Mouse (Mus musculus) MEL (cell line): ENCODE measurements around the gene Xrcc1. TPM values are rescaled to one million over a fixed set of nuclear protein-coding genes. Genes with fewer than 3 reads are reported as not detected.
A peak's percentile ranks its signal among the peaks of the same experiment; 100 is the strongest.

Experiments
- DNase-seq: peaks from one replicate; pipeline ENCODE4 v3.0.0; 2011; ENCODE audit warnings: low read depth, low spot score
- H3K27ac ChIP-seq: 2 replicates; pipeline ENCODE4 v1.5.1; 2012; ENCODE audit warnings: low read depth, mild to moderate bottlenecking, control low read depth, low read length, moderate library complexity; ENCODE audit not compliant: control insufficient read depth
- H3K27me3 ChIP-seq, 2 experiments: fragments of 150-350 bp in 1 of 2; sonication (generic) in 1 of 2; 2 replicates each; pipeline ENCODE4 v1.6.1; 2012; ENCODE audit warnings: low read length in 2 of 2, mild to moderate bottlenecking in 2 of 2, improper control_type of control experiment in 1 of 2, moderate library complexity in 1 of 2; ENCODE audit not compliant: insufficient read depth in 2 of 2, control insufficient read depth in 1 of 2
- H3K36me3 ChIP-seq, 2 experiments: 2 replicates each; pipeline ENCODE4 v1.6.1; 2012 to 2014; ENCODE audit warnings: low read length in 2 of 2, improper control_type of control experiment in 1 of 2, inconsistent platforms in 1 of 2, mild to moderate bottlenecking in 1 of 2; ENCODE audit not compliant: insufficient read depth in 2 of 2, control insufficient read depth in 1 of 2
- H3K4me1 ChIP-seq, 2 experiments: fragments of 150-350 bp in 1 of 2; sonication (generic) in 1 of 2; 2 replicates each; pipeline ENCODE4 v1.6.1; 2012; ENCODE audit warnings: low read length in 2 of 2, improper control_type of control experiment in 1 of 2, mild to moderate bottlenecking in 1 of 2; ENCODE audit not compliant: insufficient read depth in 2 of 2, control insufficient read depth in 1 of 2
- H3K4me3 ChIP-seq, 2 experiments: fragments of 150-350 bp in 1 of 2; sonication (generic) in 1 of 2; 2 replicates each; pipeline ENCODE4 v1.5.1; 2012; ENCODE audit warnings: low read depth in 2 of 2, low read length in 2 of 2, mild to moderate bottlenecking in 2 of 2, moderate library complexity in 2 of 2, control low read depth in 1 of 2, improper control_type of control experiment in 1 of 2; ENCODE audit not compliant: control insufficient read depth in 1 of 2, insufficient read depth in 1 of 2
- H3K79me2 ChIP-seq: 2 replicates; pipeline ENCODE4 v1.6.1; 2012; ENCODE audit warnings: mild to moderate bottlenecking, low read length, moderate library complexity; ENCODE audit not compliant: control insufficient read depth, poor library complexity, insufficient read depth
- H3K9ac ChIP-seq: 2 replicates; pipeline ENCODE4 v1.6.1; 2012; ENCODE audit warnings: low read depth, mild to moderate bottlenecking, control low read depth, low read length, moderate library complexity; ENCODE audit not compliant: control insufficient read depth, poor library complexity, severe bottlenecking
- H3K9me3 ChIP-seq: fragments of 150-350 bp; sonication (generic); replicated peaks from 2 replicates; pipeline ENCODE4 v1.6.1; 2012; ENCODE audit warnings: mild to moderate bottlenecking, low read length, improper control_type of control experiment, moderate library complexity; ENCODE audit not compliant: insufficient read depth
- BHLHE40 ChIP-seq: IDR thresholded peaks from 2 replicates; pipeline ENCODE4 v1.6.1; 2012; ENCODE audit warnings: low read depth, mild to moderate bottlenecking, inconsistent platforms, low read length, improper control_type of control experiment, borderline replicate concordance
- CHD1 ChIP-seq: IDR thresholded peaks from 2 replicates; pipeline ENCODE4 v1.6.1; 2012; ENCODE audit warnings: low read depth, mild to moderate bottlenecking, inconsistent platforms, low read length, improper control_type of control experiment
- CTCF ChIP-seq, 3 experiments: IDR thresholded peaks in 2 of 3; conservative IDR thresholded peaks in 1 of 3; 2 replicates each; pipeline ENCODE4 v1.5.1; 2011 to 2012; ENCODE audit warnings: low read length in 3 of 3, low read depth in 2 of 3, mild to moderate bottlenecking in 2 of 3, improper control_type of control experiment in 1 of 3, inconsistent platforms in 1 of 3, mixed read lengths in 1 of 3, moderate library complexity in 1 of 3; ENCODE audit not compliant: control insufficient read depth in 1 of 3, insufficient read depth in 1 of 3, poor library complexity in 1 of 3, severe bottlenecking in 1 of 3
- E2F4 ChIP-seq: IDR thresholded peaks from 2 replicates; pipeline ENCODE4 v1.6.1; 2011; ENCODE audit warnings: low read depth, low read length, improper control_type of control experiment, borderline replicate concordance
- ELF1 ChIP-seq: IDR thresholded peaks from 2 replicates; pipeline ENCODE4 v1.6.1; 2014; ENCODE audit warnings: low read depth, mild to moderate bottlenecking, inconsistent platforms, low read length, improper control_type of control experiment, moderate library complexity
- EP300 ChIP-seq, 2 experiments: IDR thresholded peaks; 2 replicates each; pipeline ENCODE4 v1.6.1; 2011; ENCODE audit warnings: improper control_type of control experiment in 2 of 2, low read length in 2 of 2, low read depth in 1 of 2, mild to moderate bottlenecking in 1 of 2
- ETS1 ChIP-seq: IDR thresholded peaks from 2 replicates; pipeline ENCODE4 v1.6.1; 2012; ENCODE audit warnings: low read depth, mild to moderate bottlenecking, inconsistent platforms, low read length, improper control_type of control experiment, moderate library complexity
- GABPA ChIP-seq: IDR thresholded peaks from 2 replicates; pipeline ENCODE4 v1.6.1; 2012; ENCODE audit warnings: low read depth, mild to moderate bottlenecking, inconsistent platforms, low read length, improper control_type of control experiment, moderate library complexity
- GATA1 ChIP-seq: IDR thresholded peaks from 2 replicates; pipeline ENCODE4 v1.6.1; 2011; ENCODE audit warnings: low read depth, low read length, improper control_type of control experiment
- HCFC1 ChIP-seq: IDR thresholded peaks from 2 replicates; pipeline ENCODE4 v1.6.1; 2012; ENCODE audit warnings: low read depth, mild to moderate bottlenecking, inconsistent platforms, low read length, improper control_type of control experiment, moderate library complexity
- JUND ChIP-seq: IDR thresholded peaks from 2 replicates; pipeline ENCODE4 v1.6.1; 2011; ENCODE audit warnings: low read depth, mild to moderate bottlenecking, improper control_type of control experiment, low read length
- KAT2A ChIP-seq: conservative IDR thresholded peaks from 2 replicates; pipeline ENCODE4 v1.6.1; 2012; ENCODE audit warnings: low read depth, low read length, improper control_type of control experiment, inconsistent platforms
- MAFK ChIP-seq: IDR thresholded peaks from 2 replicates; pipeline ENCODE4 v1.6.1; 2011; ENCODE audit warnings: low read depth, mild to moderate bottlenecking, low read length, improper control_type of control experiment, borderline replicate concordance
- MAX ChIP-seq: IDR thresholded peaks from 2 replicates; pipeline ENCODE4 v1.6.1; 2011; ENCODE audit warnings: low read length, improper control_type of control experiment
- MEF2A ChIP-seq: IDR thresholded peaks from 2 replicates; pipeline ENCODE4 v1.6.1; 2014; ENCODE audit warnings: low read depth, mild to moderate bottlenecking, inconsistent platforms, low read length, improper control_type of control experiment; ENCODE audit not compliant: poor library complexity, insufficient replicate concordance, severe bottlenecking; ENCODE audit errors: extremely low read depth
- MXI1 ChIP-seq: IDR thresholded peaks from 2 replicates; pipeline ENCODE4 v1.6.1; 2011; ENCODE audit warnings: mild to moderate bottlenecking, low read depth, low read length, improper control_type of control experiment
- MYB ChIP-seq: IDR thresholded peaks from 2 replicates; pipeline ENCODE4 v1.6.1; 2011; ENCODE audit warnings: mild to moderate bottlenecking, low read depth, low read length, improper control_type of control experiment
- NELFE ChIP-seq: IDR thresholded peaks from 2 replicates; pipeline ENCODE4 v1.6.1; 2011; ENCODE audit warnings: low read depth, low read length, improper control_type of control experiment
- NRF1 ChIP-seq: IDR thresholded peaks from 2 replicates; pipeline ENCODE4 v1.6.1; 2014; ENCODE audit warnings: low read depth, mild to moderate bottlenecking, inconsistent platforms, low read length, improper control_type of control experiment, moderate library complexity; ENCODE audit not compliant: poor library complexity, insufficient read depth, severe bottlenecking
- POLR2A ChIP-seq, 2 experiments: IDR thresholded peaks; 2 replicates each; pipeline ENCODE4 v1.6.1; 2011 to 2012; ENCODE audit warnings: low read length in 2 of 2, mild to moderate bottlenecking in 2 of 2, control low read depth in 1 of 2, improper control_type of control experiment in 1 of 2, low read depth in 1 of 2, moderate library complexity in 1 of 2; ENCODE audit not compliant: control insufficient read depth in 1 of 2, insufficient read depth in 1 of 2, poor library complexity in 1 of 2
- POLR2AphosphoS2 ChIP-seq: IDR thresholded peaks from 2 replicates; pipeline ENCODE4 v1.6.1; 2011; ENCODE audit warnings: low read length, improper control_type of control experiment
- POLR2AphosphoS5 ChIP-seq: IDR thresholded peaks from 2 replicates; pipeline ENCODE4 v1.6.1; 2012; ENCODE audit warnings: low read depth, borderline replicate concordance, mild to moderate bottlenecking, inconsistent platforms, low read length, moderate library complexity, mixed read lengths
- RAD21 ChIP-seq: IDR thresholded peaks from 2 replicates; pipeline ENCODE4 v1.6.1; 2011; ENCODE audit warnings: mild to moderate bottlenecking, low read depth, low read length, improper control_type of control experiment
- RCOR1 ChIP-seq: IDR thresholded peaks from 2 replicates; pipeline ENCODE4 v1.6.1; 2012; ENCODE audit warnings: low read depth, mild to moderate bottlenecking, inconsistent platforms, low read length, improper control_type of control experiment
- SIN3A ChIP-seq: IDR thresholded peaks from 2 replicates; pipeline ENCODE4 v1.6.1; 2012; ENCODE audit warnings: low read length, improper control_type of control experiment, inconsistent platforms
- SMC3 ChIP-seq: IDR thresholded peaks from 2 replicates; pipeline ENCODE4 v1.6.1; 2011; ENCODE audit warnings: low read depth, low read length, improper control_type of control experiment
- TAL1 ChIP-seq: IDR thresholded peaks from 2 replicates; pipeline ENCODE4 v1.6.1; 2012; ENCODE audit warnings: mild to moderate bottlenecking, inconsistent platforms, low read length, moderate library complexity, mixed read lengths
- TBP ChIP-seq: IDR thresholded peaks from 2 replicates; pipeline ENCODE4 v1.8.0; 2011; ENCODE audit warnings: low read depth, low read length, improper control_type of control experiment
- TCF12 ChIP-seq: IDR thresholded peaks from 2 replicates; pipeline ENCODE4 v1.6.1; 2014; ENCODE audit warnings: low read depth, mild to moderate bottlenecking, inconsistent platforms, low read length, improper control_type of control experiment, moderate library complexity
- UBTF ChIP-seq: IDR thresholded peaks from 2 replicates; pipeline ENCODE4 v1.6.1; 2012; ENCODE audit warnings: low read depth, mild to moderate bottlenecking, inconsistent platforms, low read length, improper control_type of control experiment, moderate library complexity, borderline replicate concordance; ENCODE audit not compliant: insufficient read depth
- USF2 ChIP-seq, 2 experiments: IDR thresholded peaks; 2 replicates each; pipeline ENCODE4 v1.6.1; 2011 to 2012; ENCODE audit warnings: improper control_type of control experiment in 2 of 2, low read length in 2 of 2, borderline replicate concordance in 1 of 2, inconsistent platforms in 1 of 2, low read depth in 1 of 2, mild to moderate bottlenecking in 1 of 2; ENCODE audit not compliant: insufficient read depth in 1 of 2
- ZC3H11A ChIP-seq: IDR thresholded peaks from 2 replicates; pipeline ENCODE4 v1.6.1; 2012; ENCODE audit warnings: low read depth, mild to moderate bottlenecking, inconsistent platforms, low read length, improper control_type of control experiment
- ZMIZ1 ChIP-seq: IDR thresholded peaks from 2 replicates; pipeline ENCODE4 v1.6.1; 2012; ENCODE audit warnings: low read depth, mild to moderate bottlenecking, inconsistent platforms, low read length, improper control_type of control experiment, moderate library complexity
- ZNF384 ChIP-seq: IDR thresholded peaks from 2 replicates; pipeline ENCODE4 v1.6.1; 2012; ENCODE audit warnings: low read depth, mild to moderate bottlenecking, inconsistent platforms, low read length, improper control_type of control experiment
- polyA plus RNA-seq, 2 experiments: library from polyadenylated mRNA; stranded (reverse) in 1 of 2; unstranded in 1 of 2; fragments of >175 nt in 1 of 2; fragments of >200 nt in 1 of 2; gene quantifications; 2 replicates each; pipeline versions ENCODE4 v1.2.1 to v1.2.4; 2012; ENCODE audit warnings: low replicate concordance in 2 of 2, low read depth in 1 of 2; ENCODE audit not compliant: insufficient read length in 2 of 2, insufficient read depth in 1 of 2, missing spikeins in 1 of 2
- total RNA-seq: library from RNA; depleted of rRNA; stranded (reverse); fragments of 300-350 nt; gene quantifications from 2 replicates; pipeline ENCODE4 v1.2.3, GENCODE M21; 2012

The Xrcc1 gene
- total and polyA plus RNA-seq, 3 experiments = 97.4 to 574 (median 101) TPM

DNA sequence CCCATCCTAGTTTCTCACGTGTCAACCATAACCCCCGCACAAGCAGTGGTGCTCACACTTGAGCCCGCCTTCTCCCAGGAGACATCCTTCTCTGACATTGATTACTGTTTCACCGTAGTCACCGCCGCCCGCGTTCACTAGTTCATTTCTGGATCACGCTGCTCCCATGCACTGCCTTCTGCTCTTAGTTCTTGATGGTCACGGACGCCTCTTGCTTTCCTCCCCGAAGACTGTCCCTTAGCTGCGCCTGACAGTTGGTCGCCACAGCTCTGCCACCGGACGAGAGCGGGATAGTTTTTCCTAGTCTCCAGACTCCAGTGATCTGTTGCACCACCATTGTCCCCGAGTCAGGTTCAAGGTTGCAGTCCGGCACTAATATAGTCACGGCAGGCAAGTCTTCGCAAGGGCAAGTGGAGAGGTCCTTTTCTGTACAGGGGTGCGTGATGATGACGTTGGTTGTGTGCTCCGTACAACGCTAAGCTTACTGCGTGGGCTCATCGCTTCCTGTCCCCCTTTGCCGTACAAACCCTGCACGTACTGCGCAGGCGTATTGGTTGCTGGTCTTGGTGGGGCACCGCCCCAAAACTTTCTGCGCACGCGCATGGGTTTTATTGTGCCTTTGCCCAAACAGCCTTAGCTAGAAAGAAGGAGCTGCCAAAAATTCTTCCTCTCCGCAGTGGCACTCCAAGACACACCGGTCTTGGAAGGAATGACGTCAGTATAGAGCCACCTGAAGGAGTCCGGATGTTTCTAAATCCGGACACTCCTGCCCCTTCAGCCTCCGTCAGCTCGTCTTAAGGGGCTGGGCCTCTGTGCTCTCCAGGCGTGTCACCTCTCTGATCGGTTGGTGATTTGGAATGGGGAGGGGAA, 15.8 kb upstream of the Xrcc1 start, which contains the start of gene Irgq:
Irgq (plus strand) TSS at position 628 of the 870 bp plus-strand sequence.
- Histone ChIP-seq H3K9ac (peak within 1 kb of the TSS; percentile 80), H3K9me3 (no peaks in the 10 kb centered on the region), H3K36me3 (peaks cover 0 to 14% of the 10 kb centered on the region in 2 experiments; a peak in 2 of 4 replicates), H3K4me3 (peak within 1 kb of the TSS; percentile 78 to 86), H3K79me2 (peaks cover 4% of the 10 kb centered on the region; the same call in 1 of the 2 replicates), H3K4me1 (peaks cover 2 to 26% of the 10 kb centered on the region in 2 experiments), H3K27ac (peak within 1 kb of the TSS; percentile 85), H3K27me3 (peaks cover 0 to 2% of the 10 kb centered on the region in 2 experiments; a peak in 1 of 4 replicates)
- DNase-seq = peak; percentile 100
- TF ChIP-seq ZC3H11A (no peak), CTCF (IDR thresholded peaks at IDR 0.05 in 2 of 3, conservative IDR thresholded peaks at IDR 0.05 in 1 of 3; ENCODE audit: control insufficient read depth in 1 of 3, insufficient read depth in 1 of 3, low read depth in 2 of 3, low read length in 3 of 3, poor library complexity in 1 of 3, severe bottlenecking in 1 of 3) (no peak; a peak in 1 of 6 replicates), POLR2A (IDR thresholded peaks at IDR 0.05; ENCODE audit: control insufficient read depth in 1 of 2, insufficient read depth in 1 of 2, low read depth in 1 of 2, low read length in 2 of 2, poor library complexity in 1 of 2) (peak; percentile 37 to 62; a peak in 2 of 4 replicates), SIN3A (peak; percentile 99), RCOR1 (peak; percentile 24; the same call in 1 of the 2 replicates), CHD1 (no peak), TBP (peak; percentile 69; the same call in 1 of the 2 replicates), JUND (peak; percentile 48; the same call in 1 of the 2 replicates), MXI1 (peak; percentile 96), POLR2AphosphoS2 (peak; percentile 68; the same call in 1 of the 2 replicates), ZNF384 (no peak), RAD21 (no peak), ZMIZ1 (no peak), MEF2A (no peak), SMC3 (no peak), GATA1 (no peak), TAL1 (no peak), ETS1 (peak; percentile 55; the same call in 1 of the 2 replicates), TCF12 (peak; percentile 52; the same call in 1 of the 2 replicates), POLR2AphosphoS5 (no peak), EP300 (IDR thresholded peaks at IDR 0.05; ENCODE audit: low read depth in 1 of 2, low read length in 2 of 2) (0 out of 4 replicates have a peak, but pooled peaks of 1 of the 2 experiments have one; percentile 22), GABPA (no peak), NRF1 (peak; percentile 93), BHLHE40 (peak; percentile 29; the same call in 1 of the 2 replicates), HCFC1 (peak; percentile 100), NELFE (peak; percentile 65), MYB (no peak), E2F4 (0 out of 2 replicates have a peak, but pooled peaks have one; percentile 24), USF2 (IDR thresholded peaks at IDR 0.05; ENCODE audit: borderline replicate concordance in 1 of 2, insufficient read depth in 1 of 2, low read depth in 1 of 2, low read length in 2 of 2) (no peak), UBTF (no peak), ELF1 (peak; percentile 91), MAFK (no peak), KAT2A (peak; percentile 94), MAX (peak; percentile 99)
